ENCODE assay signal across 28 mouse cellular contexts in the genomic region with DNA sequence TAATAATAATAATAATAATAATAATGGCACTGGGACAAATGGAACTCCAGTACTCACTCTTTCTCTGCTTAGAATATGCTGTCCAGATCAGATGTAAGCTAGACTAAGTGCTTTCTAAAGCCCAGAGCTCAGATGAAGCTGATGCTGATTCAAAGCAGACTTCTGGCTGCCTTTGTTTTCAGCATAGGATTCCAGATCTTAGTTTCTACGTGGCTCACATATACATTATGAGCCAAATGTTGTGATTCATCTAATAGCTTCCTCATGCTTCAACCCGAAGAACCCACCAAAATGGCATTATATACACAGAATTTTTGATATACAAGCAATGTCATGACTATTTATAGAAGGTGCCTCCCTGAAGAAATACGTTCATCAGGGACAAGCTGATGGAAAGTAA. TPM values are rescaled to one million over a fixed set of nuclear protein-coding genes. Genes with fewer than 3 reads are reported as not detected.
DNase-seq lines count a peak whose midpoint lies in the region; ATAC-seq lines count a peak whose summit lies in the region.
"Had no signal": no experiment of that assay in that cellular context is flagged by ENCODE, and none has a peak within 500 bp of the region (broad histone marks: within the 10 kb centered on the region; RNA-seq: fewer than 3 reads in every experiment).

A gene (minus strand): TSS at position 279 of the 400 bp plus-strand sequence.

- no peaks in the 10 kb centered on the region for H3K36me3 ChIP-seq in limb, embryonic 13.5 days
- H3K36me3 ChIP-seq in limb, embryonic 10.5 days = no peaks in the 10 kb centered on the region
- H3K36me3 ChIP-seq in embryonic facial prominence, embryonic 15.5 days = no peaks in the 10 kb centered on the region
- H3K36me3 ChIP-seq in limb, embryonic 15.5 days = no peaks in the 10 kb centered on the region
- no peaks in the 10 kb centered on the region for H3K36me3 ChIP-seq in forebrain, embryonic 14.5 days (ENCODE audit: control insufficient read depth, insufficient read depth, low read length)
- H3K36me3 ChIP-seq: forebrain, embryonic 10.5 days; heart, embryonic 12.5 days; heart, embryonic 15.5 days; hindbrain, embryonic 10.5 days; hindbrain, embryonic 13.5 days; intestine, embryonic 15.5 days had no signal

- peak; percentile 32; the same call in 1 of the 2 replicates for ATAC-seq in limb, embryonic 13.5 days (ENCODE audit: low FRiP score, low read depth)
- peak; percentile 54; the same call in 1 of the 2 replicates for ATAC-seq in embryonic facial prominence, embryonic 15.5 days (ENCODE audit: insufficient number of reproducible peaks, low FRiP score, low TSS enrichment, low read depth)
- ATAC-seq in limb, embryonic 15.5 days (ENCODE audit: insufficient number of reproducible peaks, low FRiP score, low TSS enrichment, low read depth) = 0 out of 2 replicates have a peak, but pooled peaks have one; percentile 40
- ATAC-seq in forebrain, embryonic 14.5 days = no peak
- ATAC-seq: activated CD4-positive, CD25-positive, alpha-beta regulatory T cell, adult 4 months; CD4-positive, CD25-positive, alpha-beta regulatory T cell, adult 4 months; forebrain, embryonic 13.5 days; hindbrain, embryonic 16.5 days; intestine, embryonic 15.5 days had no signal

- H3K4me2 ChIP-seq in limb, embryonic 13.5 days (replicated peaks) = no peak within 1 kb of the TSS
- H3K4me2 ChIP-seq in embryonic facial prominence, embryonic 15.5 days (replicated peaks) = no peak within 1 kb of the TSS
- no peak within 1 kb of the TSS for H3K4me2 ChIP-seq in limb, embryonic 15.5 days
- H3K4me2 ChIP-seq in forebrain, embryonic 14.5 days (ENCODE audit: low read length) = no peak within 1 kb of the TSS
- H3K4me2 ChIP-seq: forebrain, embryonic 13.5 days; heart, embryonic 12.5 days; heart, embryonic 15.5 days; hindbrain, embryonic 13.5 days; intestine, embryonic 15.5 days had no signal

- peaks cover 4% of the 10 kb centered on the region for H3K4me1 ChIP-seq in limb, embryonic 13.5 days
- no peaks in the 10 kb centered on the region for H3K4me1 ChIP-seq in limb, embryonic 10.5 days
- H3K4me1 ChIP-seq in embryonic facial prominence, embryonic 15.5 days = no peaks in the 10 kb centered on the region
- no peaks in the 10 kb centered on the region for H3K4me1 ChIP-seq in limb, embryonic 15.5 days
- no peaks in the 10 kb centered on the region for H3K4me1 ChIP-seq in forebrain, embryonic 14.5 days (ENCODE audit: control insufficient read depth, insufficient read depth, low read length)
- H3K4me1 ChIP-seq: forebrain, embryonic 13.5 days; heart, embryonic 15.5 days; hindbrain, embryonic 10.5 days; hindbrain, embryonic 13.5 days; intestine, embryonic 15.5 days had no signal

- DNase-seq in limb, embryonic 10.5 days (ENCODE audit: low spot score) = no peak
- DNase-seq in forebrain, embryonic 14.5 days (ENCODE audit: low spot score) = no peak
- no peak for DNase-seq in embryo, embryonic 10 days (ENCODE audit: low spot score)
- DNase-seq: adrenal gland, postnatal 10 days; adrenal gland, postnatal 36 days; cerebellum, adult 18-20 months; cerebellum, adult 9-10 months; cerebellum, postnatal 14 days; gastrocnemius, postnatal 25 days; heart, adult 18-20 months; heart, postnatal 10 days; heart, postnatal 36 days; kidney, adult 18-20 months had no signal

- no peak within 1 kb of the TSS for H3K4me3 ChIP-seq in limb, embryonic 13.5 days
- no peak within 1 kb of the TSS for H3K4me3 ChIP-seq in limb, embryonic 10.5 days
- no peak within 1 kb of the TSS for H3K4me3 ChIP-seq in embryonic facial prominence, embryonic 15.5 days (replicated peaks)
- H3K4me3 ChIP-seq in limb, embryonic 15.5 days = no peak within 1 kb of the TSS
- no peak within 1 kb of the TSS for H3K4me3 ChIP-seq in forebrain, embryonic 14.5 days (ENCODE audit: low read depth, low read length)
- H3K4me3 ChIP-seq: forebrain, embryonic 10.5 days; forebrain, embryonic 13.5 days; heart, embryonic 12.5 days; heart, embryonic 15.5 days; hindbrain, embryonic 10.5 days; hindbrain, embryonic 13.5 days; intestine, embryonic 15.5 days had no signal

- no peaks in the 10 kb centered on the region for H3K9me3 ChIP-seq in limb, embryonic 13.5 days
- no peaks in the 10 kb centered on the region for H3K9me3 ChIP-seq in limb, embryonic 10.5 days (replicated peaks)
- no peaks in the 10 kb centered on the region for H3K9me3 ChIP-seq in embryonic facial prominence, embryonic 15.5 days (replicated peaks)
- H3K9me3 ChIP-seq in limb, embryonic 15.5 days = no peaks in the 10 kb centered on the region
- no peaks in the 10 kb centered on the region for H3K9me3 ChIP-seq in forebrain, embryonic 14.5 days (replicated peaks; ENCODE audit: control insufficient read depth, low read length)
- H3K9me3 ChIP-seq: forebrain, embryonic 10.5 days; forebrain, embryonic 13.5 days; heart, embryonic 12.5 days; heart, embryonic 15.5 days; hindbrain, embryonic 10.5 days; hindbrain, embryonic 13.5 days; intestine, embryonic 15.5 days had no signal

- WGBS in limb, embryonic 13.5 days = 40% methylated on average over 3 of the region's 3 CpGs
- 79% methylated on average over 3 of the region's 3 CpGs for WGBS in limb, embryonic 10.5 days
- 27% methylated on average over 3 of the region's 3 CpGs for WGBS in embryonic facial prominence, embryonic 15.5 days
- WGBS in limb, embryonic 15.5 days = 32% methylated on average over 3 of the region's 3 CpGs
- WGBS in forebrain, embryonic 14.5 days = 73% methylated on average over 3 of the region's 3 CpGs

- H3K9ac ChIP-seq in limb, embryonic 13.5 days = no peak within 1 kb of the TSS
- no peak within 1 kb of the TSS for H3K9ac ChIP-seq in embryonic facial prominence, embryonic 15.5 days
- H3K9ac ChIP-seq in limb, embryonic 15.5 days = no peak within 1 kb of the TSS
- H3K9ac ChIP-seq in forebrain, embryonic 14.5 days (ENCODE audit: low read length) = no peak within 1 kb of the TSS
- H3K9ac ChIP-seq: forebrain, embryonic 13.5 days; heart, embryonic 12.5 days; heart, embryonic 15.5 days; hindbrain, embryonic 13.5 days; intestine, embryonic 15.5 days had no signal

- no peak within 1 kb of the TSS for H3K27ac ChIP-seq in limb, embryonic 13.5 days
- H3K27ac ChIP-seq in limb, embryonic 10.5 days = no peak within 1 kb of the TSS
- no peak within 1 kb of the TSS for H3K27ac ChIP-seq in embryonic facial prominence, embryonic 15.5 days (replicated peaks)
- no peak within 1 kb of the TSS for H3K27ac ChIP-seq in limb, embryonic 15.5 days
- H3K27ac ChIP-seq in forebrain, embryonic 14.5 days (ENCODE audit: low read depth, low read length) = no peak within 1 kb of the TSS
- H3K27ac ChIP-seq: forebrain, embryonic 10.5 days; forebrain, embryonic 13.5 days; heart, embryonic 15.5 days; hindbrain, embryonic 10.5 days; hindbrain, embryonic 13.5 days; intestine, embryonic 15.5 days had no signal

- no peaks in the 10 kb centered on the region for H3K27me3 ChIP-seq in limb, embryonic 13.5 days
- H3K27me3 ChIP-seq in limb, embryonic 10.5 days (ENCODE audit: low read depth, poor library complexity, severe bottlenecking) = no peaks in the 10 kb centered on the region
- no peaks in the 10 kb centered on the region for H3K27me3 ChIP-seq in embryonic facial prominence, embryonic 15.5 days
- H3K27me3 ChIP-seq in limb, embryonic 15.5 days = no peaks in the 10 kb centered on the region
- H3K27me3 ChIP-seq in forebrain, embryonic 14.5 days (replicated peaks; ENCODE audit: control insufficient read depth, insufficient read depth, low read length) = no peaks in the 10 kb centered on the region
- H3K27me3 ChIP-seq: forebrain, embryonic 13.5 days; heart, embryonic 12.5 days; heart, embryonic 15.5 days; hindbrain, embryonic 13.5 days; intestine, embryonic 15.5 days had no signal

RNA-seq across cellular contexts. Expression of the gene that starts here (rescaled TPM):
- polyA plus RNA-seq in limb, embryonic 13.5 days (2015; fragmentation: Nextera tagmentation; extraction: Ambion mirVana) = not detected in 2 replicates
- polyA plus RNA-seq in limb, embryonic 10.5 days (2016; fragmentation: Nextera tagmentation; extraction: Ambion mirVana) = not detected in 2 replicates
- 0.40 and 0.59 TPM in 2 replicates for polyA plus RNA-seq in embryonic facial prominence, embryonic 15.5 days (2015; fragmentation: Nextera tagmentation; extraction: Ambion mirVana)
- not detected in 2 replicates for polyA plus RNA-seq in limb, embryonic 15.5 days (2015; fragmentation: Nextera tagmentation; extraction: Ambion mirVana)
- not detected in 2 replicates for polyA plus RNA-seq in forebrain, embryonic 14.5 days (2014; fragmentation: Nextera tagmentation; extraction: Ambion mirVana)
- polyA plus RNA-seq: activated CD4-positive, CD25-positive, alpha-beta regulatory T cell, adult 4 months; C2C12; CD4-positive, CD25-positive, alpha-beta regulatory T cell, adult 4 months; forebrain, embryonic 10.5 days; forebrain, embryonic 13.5 days; gonadal fat pad, adult 2 months; heart, embryonic 12.5 days; heart, embryonic 15.5 days; hindbrain, embryonic 10.5 days; hindbrain, embryonic 13.5 days; hindbrain, embryonic 16.5 days; intestine, embryonic 15.5 days had no signal

Comparison
In these comparisons a context has a peak if more than half of its experiments do, and no peak if none do; other contexts are left out.
1. Peak in ATAC-seq in limb, embryonic 13.5 days; RNA of the gene not detected or under 1 TPM.
2. Peak in ATAC-seq in embryonic facial prominence, embryonic 15.5 days; RNA of the gene not detected or under 1 TPM.
3. Peak in ATAC-seq in limb, embryonic 15.5 days; RNA of the gene not detected or under 1 TPM.